Mouse (Mus musculus): ENCODE measurements around the gene Olfr1461.

The Olfr1461 gene

GRCm38 (mm10) chr19:13162700-13163099 is at the start of gene Olfr1461:
Olfr1461 (plus strand) TSS chr19:13163000.
- no peak for DNase-seq (ENCODE audit: low spot score)

GRCm38 (mm10) chr19:13149449-13149848 is 13.4 kb upstream of the Olfr1461 start, which contains the start of gene Olfr1459:
Olfr1459 (minus strand) TSS chr19:13149549.
- no peak for DNase-seq (ENCODE audit: low spot score)

- DNase-seq (ENCODE audit: low spot score): no peak
These were observed 22.6 kb downstream of the Olfr1461 start, which contains the start of gene Olfr1462 for GRCm38 (mm10) chr19:13185434-13185833. Olfr1462 (plus strand) TSS chr19:13185734.
